Mouse (Mus musculus): ENCODE results near the gene Stk25. TPM values are rescaled to one million over a fixed set of nuclear protein-coding genes. Genes with fewer than 3 reads are reported as not detected.

Stk25 gene
- total RNA-seq, 2 experiments from 2014 or later = 395 to 419 TPM

DNA sequence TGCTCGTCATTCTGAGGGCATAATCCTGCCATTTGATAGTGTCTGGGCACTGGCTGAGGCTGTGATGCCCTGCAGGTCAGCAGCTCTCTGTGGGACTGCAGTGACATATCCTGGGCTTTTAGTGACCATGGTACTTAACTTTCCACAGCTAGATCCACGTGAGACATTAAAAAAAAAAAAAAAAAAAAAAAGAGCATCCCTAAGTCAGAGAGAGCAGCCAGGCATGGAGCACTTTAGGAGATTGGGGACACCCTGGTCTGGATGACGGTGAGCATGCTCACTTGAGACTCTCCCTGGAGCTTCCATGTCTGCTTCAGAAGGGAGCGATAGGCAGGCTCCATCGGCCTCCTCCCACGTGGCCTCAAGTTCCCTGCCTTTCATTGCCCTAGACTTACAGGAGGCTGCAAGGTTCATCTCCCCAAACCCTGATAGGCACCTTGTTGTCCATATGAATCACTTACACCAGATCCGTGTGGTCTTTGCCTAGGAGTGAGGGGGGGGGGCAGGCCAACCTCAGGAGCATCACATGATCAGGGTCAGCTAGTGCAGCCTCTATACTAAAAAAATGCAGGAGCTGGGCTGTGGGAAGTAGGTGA lies 31.5 kb upstream of the Stk25 start:
- no peak overlapping the region for H3K27ac ChIP-seq
- TF ChIP-seq CTCF (conservative IDR thresholded peaks at IDR 0.05) = no peak
- no peak overlapping the region for H3K4me3 ChIP-seq

DNA sequence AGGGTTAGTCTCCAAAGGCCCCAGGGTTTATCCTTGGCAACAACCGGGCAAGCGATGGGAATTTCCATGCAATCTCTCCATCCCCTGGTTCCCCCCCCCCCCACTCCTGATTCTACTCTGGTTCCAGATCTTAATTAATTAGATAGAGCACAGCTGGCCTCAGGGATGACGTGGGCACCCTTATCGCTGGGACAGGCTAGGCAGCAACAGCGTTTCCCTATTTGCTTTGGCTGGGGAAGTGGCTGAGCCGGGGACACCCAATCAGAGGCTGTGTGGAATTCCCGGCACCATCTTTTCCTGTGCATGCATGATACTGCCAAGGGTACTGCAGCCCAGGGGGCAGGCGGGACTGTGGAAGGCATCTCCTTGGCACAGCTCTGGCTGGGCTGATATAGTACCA lies 29.7 kb upstream of the Stk25 start:
- Histone ChIP-seq H3K27ac (no peak overlapping the region), H3K4me3 (no peak overlapping the region)
- TF ChIP-seq CTCF (conservative IDR thresholded peaks at IDR 0.05) = peak; percentile 30
- DNase-seq (ENCODE audit: low spot score in 2 of 2) = no peak

More for the DNA sequence above, 31.5 kb upstream of the Stk25 start:
- no peak for DNase-seq (ENCODE audit: low spot score in 2 of 2)

DNA sequence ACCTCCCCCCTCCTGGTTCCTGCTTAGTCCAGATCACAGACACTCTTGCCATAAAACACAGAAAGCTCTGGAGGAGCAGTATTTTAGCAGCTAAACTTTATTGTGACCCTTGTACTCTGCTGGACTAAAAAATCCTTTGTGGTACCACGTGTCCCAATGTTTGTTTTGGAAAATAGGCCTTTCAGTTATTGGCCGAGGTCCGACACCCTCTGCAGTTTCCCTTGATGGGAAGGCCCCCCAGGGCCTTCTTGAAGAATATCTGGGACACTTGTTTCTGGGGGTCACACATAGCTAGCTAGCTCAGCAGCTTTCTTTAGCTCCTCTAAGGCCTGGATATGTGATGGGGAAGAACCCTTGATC lies 28.5 kb upstream of the Stk25 start:
- no peak for DNase-seq (ENCODE audit: low spot score in 2 of 2)
- no peak for TF ChIP-seq CTCF (conservative IDR thresholded peaks at IDR 0.05)
- Histone ChIP-seq H3K4me3 (peak overlapping the region; percentile 67), H3K27ac (peak overlapping the region; percentile 82)

DNA sequence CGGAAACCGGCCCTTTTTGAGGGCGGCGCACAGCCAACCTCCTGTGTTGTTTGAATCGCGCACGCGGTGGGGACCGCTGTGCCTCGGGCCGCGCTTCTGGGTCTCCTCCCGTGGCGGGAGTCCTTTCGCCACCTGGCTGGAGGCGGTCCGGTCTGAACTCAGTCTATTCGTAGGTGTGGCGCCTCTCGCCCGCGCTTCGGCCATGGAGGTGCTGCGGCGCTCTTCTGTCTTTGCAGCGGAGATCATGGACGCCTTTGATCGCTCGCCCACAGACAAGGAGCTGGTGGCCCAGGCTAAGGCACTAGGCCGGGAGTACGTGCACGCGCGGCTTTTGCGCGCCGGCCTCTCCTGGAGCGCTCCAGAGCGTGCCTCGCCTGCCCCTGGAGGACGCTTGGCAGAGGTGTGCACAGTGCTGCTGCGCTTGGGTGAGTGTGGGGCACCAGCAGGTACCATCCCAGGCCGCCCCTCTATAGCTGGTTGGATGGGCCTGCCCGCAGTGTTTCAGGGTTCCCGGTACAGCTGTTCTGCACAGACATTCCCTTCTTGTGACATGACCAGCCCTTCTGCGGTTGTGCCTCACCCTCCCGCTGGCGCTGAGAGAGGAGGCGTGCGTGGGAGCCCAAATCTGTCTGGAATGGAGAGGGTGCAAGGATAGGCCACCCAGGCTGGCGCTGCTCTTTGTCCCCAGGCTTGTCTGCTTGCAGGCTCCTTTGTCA lies 27.9 kb upstream of the Stk25 start:
- peak; percentile 17 to 37 for DNase-seq (ENCODE audit: low spot score in 2 of 2)
- TF ChIP-seq CTCF (conservative IDR thresholded peaks at IDR 0.05) = peak; percentile 65
- Histone ChIP-seq H3K4me3 (peak overlapping the region; percentile 67), H3K27ac (peak overlapping the region; percentile 82)

DNA sequence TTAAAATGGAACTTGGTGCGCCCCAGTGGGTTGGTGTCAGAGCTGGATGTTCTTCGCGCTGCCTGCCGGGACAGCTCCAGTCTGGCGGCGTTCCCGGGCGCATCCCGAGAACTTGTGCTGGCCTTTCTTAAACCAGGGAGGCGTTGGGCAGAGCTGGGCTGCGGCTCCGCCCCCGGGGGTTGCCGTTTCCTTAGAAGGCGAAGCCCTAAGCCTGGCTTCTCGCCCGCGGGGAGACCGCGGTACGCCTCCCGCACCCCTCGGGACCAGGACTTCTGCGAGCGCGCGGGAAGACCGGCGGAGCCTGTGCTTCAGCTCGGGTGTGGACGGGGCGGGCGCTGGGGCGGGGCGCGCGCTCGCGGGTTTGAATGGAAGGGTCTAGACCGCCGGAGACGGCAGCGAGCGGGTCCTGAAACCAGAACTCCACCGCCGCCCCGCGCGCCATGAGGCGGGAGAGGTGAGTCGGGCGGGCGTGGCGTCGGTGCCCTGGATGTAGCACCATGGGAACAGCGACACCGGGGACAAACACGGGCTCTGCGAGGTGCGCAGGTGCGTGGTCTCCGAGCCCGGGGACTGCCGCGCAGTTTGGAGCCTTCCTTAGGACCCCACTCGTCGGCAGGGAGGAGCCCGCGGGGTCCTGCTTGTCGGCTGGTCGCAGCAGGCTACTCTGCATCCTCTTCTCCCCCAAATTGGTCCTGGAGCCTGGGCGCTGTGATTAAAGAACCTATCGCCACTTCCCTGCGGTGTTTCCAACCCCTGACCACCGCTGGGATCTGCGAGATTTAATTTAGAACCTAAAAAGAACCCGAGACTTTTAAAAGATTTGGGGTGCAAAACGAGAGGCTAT lies 27.2 kb upstream of the Stk25 start, which contains the start of gene Bok:
Gene Bok, plus strand, starts transcription at position 260 of the 844 bp plus-strand sequence.
- Histone ChIP-seq H3K27ac (peak within 1 kb of the TSS; percentile 82), H3K4me3 (peak within 1 kb of the TSS; percentile 67)
- peak in 1 of 2 experiments; percentile 27 for DNase-seq (ENCODE audit: low spot score in 2 of 2)
- TF ChIP-seq CTCF (conservative IDR thresholded peaks at IDR 0.05) = no peak

DNA sequence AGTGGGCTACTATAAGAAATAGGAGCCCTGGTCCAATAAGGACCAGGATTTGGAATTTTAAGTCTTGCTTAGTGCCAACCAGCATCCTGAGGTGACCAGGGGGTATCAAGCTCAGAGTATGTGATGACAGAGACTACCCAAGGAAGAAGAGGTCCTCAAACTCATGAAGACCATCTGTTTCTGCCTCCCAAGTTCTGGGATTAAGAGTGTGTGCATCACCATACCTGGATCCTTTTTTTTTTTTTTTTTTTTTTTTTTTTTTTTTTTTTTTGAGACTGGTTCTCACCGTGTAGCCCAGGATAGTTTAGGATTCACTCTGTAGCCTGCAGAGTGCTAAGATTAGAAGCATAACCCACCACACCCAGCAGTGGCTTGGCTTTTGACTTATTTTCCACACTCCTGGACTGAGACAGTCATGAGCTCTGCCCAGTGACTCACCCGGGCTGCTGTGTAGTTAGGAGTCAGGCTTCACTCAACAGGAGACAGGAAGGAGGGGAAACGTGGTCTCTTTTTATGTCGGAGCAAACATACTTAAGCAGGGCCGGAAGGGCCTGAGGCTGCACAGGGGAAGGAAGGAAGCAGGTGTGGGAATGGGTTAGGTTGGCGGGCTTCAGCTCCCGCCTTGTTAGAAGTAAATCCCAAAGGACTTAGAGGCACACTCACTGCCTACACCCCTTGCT lies 21.6 kb upstream of the Stk25 start:
- Histone ChIP-seq H3K4me3 (no peak overlapping the region), H3K27ac (no peak overlapping the region)
- no peak for DNase-seq (ENCODE audit: low spot score in 2 of 2)
- TF ChIP-seq CTCF (conservative IDR thresholded peaks at IDR 0.05) = no peak

DNA sequence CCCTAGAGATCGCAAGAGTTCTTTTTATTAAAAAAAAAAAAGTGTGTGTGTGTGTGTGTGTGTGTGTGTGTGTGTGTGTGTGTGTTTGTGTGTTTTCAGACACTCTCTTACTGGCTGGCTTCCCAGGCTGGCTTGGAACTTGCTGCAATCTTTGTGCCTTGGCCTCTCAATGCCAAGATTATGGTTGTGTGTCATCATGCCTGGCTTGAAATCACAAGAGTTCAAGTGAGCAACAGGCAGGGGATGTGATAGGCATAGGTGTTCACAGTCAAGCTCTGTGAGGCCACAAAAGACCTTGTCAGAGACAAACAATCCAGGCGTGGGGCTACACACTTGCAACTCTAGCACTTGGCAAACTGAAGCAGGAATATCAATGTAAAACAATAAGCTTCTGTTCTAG lies 19.9 kb upstream of the Stk25 start:
- no peak for DNase-seq (ENCODE audit: low spot score in 2 of 2)
- TF ChIP-seq CTCF (conservative IDR thresholded peaks at IDR 0.05) = no peak
- Histone ChIP-seq H3K27ac (no peak overlapping the region), H3K4me3 (no peak overlapping the region)

DNA sequence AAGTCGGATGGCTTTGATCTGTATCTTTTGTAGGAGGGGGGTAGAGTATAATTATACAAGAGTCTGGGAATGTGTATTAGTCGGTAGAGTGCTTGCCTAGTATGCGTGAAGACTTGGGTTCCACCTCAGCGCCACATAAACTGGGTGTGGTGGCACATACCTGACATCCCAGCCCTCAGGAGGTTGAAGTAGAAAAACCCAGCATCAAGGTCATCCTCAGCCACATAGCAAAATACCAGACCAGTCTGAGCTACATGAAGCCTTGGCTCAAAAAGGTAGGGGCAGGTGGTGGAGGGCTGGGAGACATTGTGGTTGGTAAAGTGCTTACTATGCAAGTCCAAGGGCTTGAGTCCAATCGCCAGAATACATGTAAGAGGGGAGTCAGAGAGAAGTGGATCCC lies 14.2 kb upstream of the Stk25 start:
- DNase-seq (ENCODE audit: low spot score in 2 of 2) = no peak
- Histone ChIP-seq H3K27ac (no peak overlapping the region), H3K4me3 (no peak overlapping the region)
- no peak for TF ChIP-seq CTCF (conservative IDR thresholded peaks at IDR 0.05)

DNA sequence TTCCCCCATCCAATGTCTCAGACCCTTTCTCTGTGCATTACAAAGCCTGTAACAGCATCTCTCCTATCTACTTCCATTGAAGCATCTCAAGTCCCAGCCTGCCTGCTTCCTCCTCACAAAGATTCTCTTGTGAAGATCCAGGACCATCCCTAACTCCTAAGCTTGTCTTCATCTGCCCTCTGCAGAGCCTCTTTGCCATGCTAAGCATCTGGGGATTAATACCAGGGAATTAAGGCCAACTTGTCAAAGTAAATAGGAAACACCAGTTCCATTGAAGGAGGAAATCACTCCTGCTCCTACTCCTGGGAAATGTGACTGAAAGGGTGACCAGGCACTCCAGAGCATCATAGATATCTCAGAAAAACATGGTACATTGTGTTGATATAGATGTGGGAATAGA lies 11.5 kb upstream of the Stk25 start:
- TF ChIP-seq CTCF (conservative IDR thresholded peaks at IDR 0.05) = no peak
- no peak overlapping the region for H3K4me3 ChIP-seq

DNA sequence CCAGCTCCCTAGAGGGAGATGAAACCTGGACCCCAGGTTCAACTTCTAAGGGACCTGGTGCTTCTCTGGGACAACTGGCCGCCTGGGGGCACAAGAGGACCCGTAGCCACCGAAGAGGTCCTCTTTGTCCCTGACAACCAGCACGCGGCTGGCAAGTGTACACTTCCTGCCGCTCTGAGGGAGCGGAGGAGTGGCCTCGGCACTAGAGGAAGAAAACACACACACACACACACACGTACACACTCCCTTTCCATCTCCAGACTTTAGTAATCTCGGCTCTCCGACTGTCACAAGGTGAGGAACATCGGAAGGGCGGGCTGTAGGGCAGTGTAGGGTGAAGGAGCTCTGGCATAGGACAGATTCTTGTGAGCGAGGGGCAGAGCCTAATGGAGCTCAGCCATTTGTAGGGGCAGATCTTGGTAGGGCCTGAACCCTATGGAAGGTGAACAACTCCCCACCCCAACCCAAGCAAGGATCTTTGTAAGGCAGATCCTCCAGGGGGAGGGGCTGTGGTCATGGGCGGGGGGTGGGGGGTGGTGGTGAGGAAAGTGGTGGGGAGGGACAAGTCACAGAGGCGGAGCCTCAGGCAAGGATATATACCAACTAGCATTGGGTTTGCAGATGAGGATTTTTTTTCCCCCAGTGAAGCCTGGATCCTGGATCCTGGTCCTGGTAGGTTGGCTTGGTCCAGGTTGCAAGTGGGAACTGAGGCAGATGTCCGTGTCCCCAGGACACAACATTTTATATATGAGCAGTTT lies 10.5 kb upstream of the Stk25 start:
- peak overlapping the region; percentile 49 for H3K4me3 ChIP-seq
- TF ChIP-seq CTCF (conservative IDR thresholded peaks at IDR 0.05) = peak; percentile 81
- peak; percentile 16 to 29 for DNase-seq (ENCODE audit: low spot score in 2 of 2)
- no peak overlapping the region for H3K27ac ChIP-seq

More for the DNA sequence above, 11.5 kb upstream of the Stk25 start:
- H3K27ac ChIP-seq = no peak overlapping the region
- no peak for DNase-seq (ENCODE audit: low spot score in 2 of 2)

DNA sequence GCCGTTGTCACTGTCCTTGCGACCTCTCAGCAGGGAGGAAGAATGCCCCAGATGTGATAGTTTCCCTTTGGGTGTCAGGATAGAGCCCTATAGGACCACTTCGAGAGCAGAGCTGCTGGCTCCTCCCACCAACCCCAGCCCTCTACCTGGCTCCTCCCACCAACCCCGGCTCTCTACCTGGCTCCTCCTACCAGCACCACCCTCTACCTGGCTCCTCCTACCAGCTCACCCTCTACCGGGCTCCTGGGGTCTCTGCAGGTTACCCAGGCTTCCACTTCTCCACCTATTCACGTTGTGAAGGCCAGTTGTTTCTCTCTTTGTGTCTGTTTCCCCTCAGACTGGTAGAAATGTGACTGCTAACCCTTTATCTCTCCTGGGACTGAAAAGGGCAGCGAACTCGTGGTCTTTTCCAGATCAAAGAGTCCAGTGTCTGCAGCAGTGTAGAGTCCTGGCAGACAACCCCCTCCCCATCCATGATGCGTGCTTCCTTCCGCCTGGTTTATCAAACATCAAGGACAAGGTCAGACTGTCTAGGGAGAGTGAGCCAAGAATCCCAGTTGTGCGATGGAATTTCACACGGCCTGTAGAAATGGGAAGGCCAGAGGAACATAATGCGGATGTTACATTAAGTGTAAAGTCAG lies 9.4 kb upstream of the Stk25 start:
- DNase-seq (ENCODE audit: low spot score in 2 of 2) = no peak
- no peak for TF ChIP-seq CTCF (conservative IDR thresholded peaks at IDR 0.05)
- H3K4me3 ChIP-seq = no peak overlapping the region
- no peak overlapping the region for H3K27ac ChIP-seq

DNA sequence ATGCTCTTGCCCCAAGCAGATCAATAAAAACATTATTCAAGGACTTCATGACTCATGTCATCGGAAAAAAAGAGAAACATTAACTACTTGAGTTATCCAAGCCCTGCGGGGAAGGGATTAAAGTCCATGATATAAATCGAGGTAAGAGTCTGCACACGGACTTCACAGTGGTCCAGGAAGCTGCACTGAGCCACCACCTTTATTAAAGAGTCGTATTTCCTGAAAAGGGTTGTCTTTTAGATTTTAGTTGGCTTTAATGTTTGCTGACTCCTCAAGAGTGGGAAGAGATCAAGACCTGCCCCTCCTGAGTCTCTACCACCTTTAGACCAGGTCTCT lies 1.5 kb downstream of the Stk25 start:
- TF ChIP-seq CTCF (conservative IDR thresholded peaks at IDR 0.05) = no peak
- H3K4me3 ChIP-seq = no peak overlapping the region
- H3K27ac ChIP-seq = no peak overlapping the region
- no peak for DNase-seq (ENCODE audit: low spot score in 2 of 2)
